Mouse (Mus musculus) T-cell, adult 2 months (primary cell): Measurements from ENCODE around the gene Gm10272.
"Not testable (repeated sequence)": the region's sequence is repeated elsewhere in the genome, so short reads cannot be mapped to it uniquely, and the experiment has no call there.

Experiments
- DNase-seq: peaks from one replicate; pipeline ENCODE4 v3.0.0; 2022; ENCODE audit warnings: low spot score

Gene Gm10272

GRCm38 (mm10) chr10:77706326-77706725 is at the start of gene Gm10272:
Gene Gm10272, plus strand, starts transcription at chr10:77706626.
- DNase-seq = no peak

- DNase-seq = no peak
Observed at GRCm38 (mm10) chr10:77658286-77658994, 48.0 kb upstream of the Gm10272 start.

GRCm38 (mm10) chr10:77663949-77664665 is 42.3 kb upstream of the Gm10272 start:
- no peak for DNase-seq

- DNase-seq = no peak
Observed at GRCm38 (mm10) chr10:77666342-77666741, 40.1 kb upstream of the Gm10272 start.

- DNase-seq = no peak
Observed at GRCm38 (mm10) chr10:77667402-77667801, 39.0 kb upstream of the Gm10272 start.

GRCm38 (mm10) chr10:77670710-77671109 is 35.7 kb upstream of the Gm10272 start:
- no peak for DNase-seq

GRCm38 (mm10) chr10:77671519-77671918 is 34.9 kb upstream of the Gm10272 start:
- DNase-seq = no peak

GRCm38 (mm10) chr10:77673765-77674164 is 32.7 kb upstream of the Gm10272 start:
- DNase-seq = peak; percentile 29

- no peak for DNase-seq
Observed at GRCm38 (mm10) chr10:77677562-77677961, 28.9 kb upstream of the Gm10272 start.

- DNase-seq = no peak
Observed at GRCm38 (mm10) chr10:77682994-77683393, 23.4 kb upstream of the Gm10272 start.

GRCm38 (mm10) chr10:77684181-77684580 is 22.2 kb upstream of the Gm10272 start:
- no peak for DNase-seq

- no peak for DNase-seq
Observed at GRCm38 (mm10) chr10:77685895-77686664, 20.3 kb upstream of the Gm10272 start, which contains the start of gene Tspear. Gene Tspear, plus strand, starts transcription at chr10:77686569.

- no peak for DNase-seq
Observed at GRCm38 (mm10) chr10:77687021-77687420, 19.4 kb upstream of the Gm10272 start.

GRCm38 (mm10) chr10:77690356-77690807 is 16.0 kb upstream of the Gm10272 start, which contains the start of gene Gm19402:
Gene Gm19402, minus strand, starts transcription at chr10:77690757.
- DNase-seq = not testable (repeated sequence)

- no peak for DNase-seq
Observed at GRCm38 (mm10) chr10:77697133-77697532, 9.3 kb upstream of the Gm10272 start, which contains the start of gene Gm9508. Gene Gm9508, minus strand, starts transcription at chr10:77697233.

- no peak for DNase-seq
Observed at GRCm38 (mm10) chr10:77709831-77710230, 3.4 kb downstream of the Gm10272 start.

- not testable (repeated sequence) for DNase-seq
Observed at GRCm38 (mm10) chr10:77711157-77711556, 4.7 kb downstream of the Gm10272 start, which contains the start of gene Gm10024. Gene Gm10024, plus strand, starts transcription at chr10:77711457.

- DNase-seq = no peak
Observed at GRCm38 (mm10) chr10:77713734-77714133, 7.3 kb downstream of the Gm10272 start.

GRCm38 (mm10) chr10:77715507-77715906 is 9.1 kb downstream of the Gm10272 start, which contains the start of gene Gm10142:
Gene Gm10142, plus strand, starts transcription at chr10:77715807.
- no peak for DNase-seq

GRCm38 (mm10) chr10:77720299-77720698 is 13.9 kb downstream of the Gm10272 start, which contains the start of gene Krtap12-1:
Gene Krtap12-1, plus strand, starts transcription at chr10:77720599.
- not testable (repeated sequence) for DNase-seq

GRCm38 (mm10) chr10:77724855-77725254 is 18.4 kb downstream of the Gm10272 start:
- DNase-seq = no peak

GRCm38 (mm10) chr10:77726186-77726585 is 19.8 kb downstream of the Gm10272 start, which contains the start of gene Gm10100:
Gene Gm10100, plus strand, starts transcription at chr10:77726486.
- no peak for DNase-seq
